Mouse (Mus musculus): Measurements from ENCODE around the gene Spryd4. TPM values are rescaled to one million over a fixed set of nuclear protein-coding genes. Genes with fewer than 3 reads are reported as not detected.
A peak's percentile ranks its signal among the peaks of the same experiment; 100 is the strongest.

Spryd4 gene
- polyA plus RNA-seq, 1 experiment, result 9.4 TPM

GRCm38 (mm10) chr10:128212148-128212547 is 541 bp upstream of the Spryd4 start:
- Histone ChIP-seq H3K4me1 (ENCODE audit: control insufficient read depth, insufficient read depth, insufficient read length, low read length) (peaks cover 3% of the 10 kb centered on the region; the same call in 1 of the 2 replicates), H3K4me3 (ENCODE audit: low read depth, low read length) (no peak overlapping the region), H3K27ac (ENCODE audit: insufficient read depth, low read depth, low read length) (no peak overlapping the region), H3K27me3 (ENCODE audit: control insufficient read depth, insufficient read depth, low read length) (no peaks in the 10 kb centered on the region), H3K36me3 (ENCODE audit: control insufficient read depth, insufficient read depth, low read length) (peaks cover 2% of the 10 kb centered on the region; the same call in 1 of the 2 replicates)
- TF ChIP-seq CTCF (IDR thresholded peaks at IDR 0.05; ENCODE audit: extremely low read depth, insufficient read length, insufficient replicate concordance, low read depth, low read length) (no peak), POLR2A (IDR thresholded peaks at IDR 0.05; ENCODE audit: low read depth, low read length) (no peak)
- WGBS, result 41% methylated on average over 6 of the region's 6 CpGs

DNA sequence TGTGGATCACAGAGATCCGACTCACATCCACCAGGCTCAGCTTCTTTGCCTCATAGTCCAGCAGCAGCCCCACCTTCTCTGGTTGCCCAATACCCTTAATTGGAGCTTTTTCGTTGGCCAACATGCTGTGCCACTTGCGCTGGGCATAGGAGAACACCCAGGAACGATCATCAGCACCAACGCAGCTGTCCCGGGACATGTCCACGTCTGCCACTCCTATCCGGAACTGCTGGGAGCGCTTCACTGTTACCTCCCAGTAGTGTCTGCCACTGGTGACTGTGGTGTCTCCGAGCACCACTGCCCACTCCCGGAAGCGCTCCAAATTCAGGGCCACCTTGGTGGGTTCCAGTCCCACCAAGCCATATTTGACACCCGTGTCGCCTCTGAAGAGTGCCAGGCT is 653 bp downstream of the Spryd4 start:
- 8% methylated on average over 14 of the region's 14 CpGs for WGBS
- TF ChIP-seq POLR2A (IDR thresholded peaks at IDR 0.05; ENCODE audit: low read depth, low read length) (no peak), CTCF (IDR thresholded peaks at IDR 0.05; ENCODE audit: extremely low read depth, insufficient read length, insufficient replicate concordance, low read depth, low read length) (no peak)
- no peak overlapping the region for H3K27ac ChIP-seq (ENCODE audit: insufficient read depth, low read depth, low read length)

DNA sequence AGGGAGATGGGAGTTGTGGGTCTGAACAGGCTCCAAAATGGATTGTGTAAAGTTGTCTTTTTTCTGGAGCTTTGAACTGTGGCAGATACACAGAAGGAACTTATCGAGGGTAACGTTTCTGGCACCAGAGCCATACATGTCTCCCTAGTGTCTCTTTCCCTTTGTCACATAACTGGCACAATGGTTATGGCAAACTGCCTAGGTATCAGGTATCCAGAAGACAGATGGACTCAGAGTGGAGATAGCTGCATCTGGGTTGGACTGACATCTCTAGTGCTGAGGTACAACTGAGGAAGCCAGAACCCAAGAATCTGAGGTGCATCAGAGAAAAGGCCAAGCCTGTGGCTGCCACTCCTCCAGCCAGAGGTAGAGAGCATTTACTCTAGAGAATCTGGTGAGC is 1.5 kb downstream of the Spryd4 start:
- peaks cover 2% of the 10 kb centered on the region; the same call in 1 of the 2 replicates for H3K36me3 ChIP-seq (ENCODE audit: control insufficient read depth, insufficient read depth, low read length)
- H3K4me3 ChIP-seq (ENCODE audit: low read depth, low read length), result no peak overlapping the region
- no peaks in the 10 kb centered on the region for H3K27me3 ChIP-seq (ENCODE audit: control insufficient read depth, insufficient read depth, low read length)
- WGBS, result 82% methylated on average over 2 of the region's 2 CpGs
- TF ChIP-seq CTCF (IDR thresholded peaks at IDR 0.05; ENCODE audit: extremely low read depth, insufficient read length, insufficient replicate concordance, low read depth, low read length) (no peak), POLR2A (IDR thresholded peaks at IDR 0.05; ENCODE audit: low read depth, low read length) (no peak)
- H3K4me1 ChIP-seq (ENCODE audit: control insufficient read depth, insufficient read depth, insufficient read length, low read length), result peaks cover 3% of the 10 kb centered on the region; the same call in 1 of the 2 replicates
- H3K27ac ChIP-seq (ENCODE audit: insufficient read depth, low read depth, low read length), result no peak overlapping the region

More for the DNA sequence above, 653 bp downstream of the Spryd4 start:
- peaks cover 2% of the 10 kb centered on the region; the same call in 1 of the 2 replicates for H3K36me3 ChIP-seq (ENCODE audit: control insufficient read depth, insufficient read depth, low read length)
- H3K4me1 ChIP-seq (ENCODE audit: control insufficient read depth, insufficient read depth, insufficient read length, low read length), result peaks cover 3% of the 10 kb centered on the region; the same call in 1 of the 2 replicates
- H3K4me3 ChIP-seq (ENCODE audit: low read depth, low read length), result peak overlapping the region; percentile 73
- H3K27me3 ChIP-seq (ENCODE audit: control insufficient read depth, insufficient read depth, low read length), result no peaks in the 10 kb centered on the region

DNA sequence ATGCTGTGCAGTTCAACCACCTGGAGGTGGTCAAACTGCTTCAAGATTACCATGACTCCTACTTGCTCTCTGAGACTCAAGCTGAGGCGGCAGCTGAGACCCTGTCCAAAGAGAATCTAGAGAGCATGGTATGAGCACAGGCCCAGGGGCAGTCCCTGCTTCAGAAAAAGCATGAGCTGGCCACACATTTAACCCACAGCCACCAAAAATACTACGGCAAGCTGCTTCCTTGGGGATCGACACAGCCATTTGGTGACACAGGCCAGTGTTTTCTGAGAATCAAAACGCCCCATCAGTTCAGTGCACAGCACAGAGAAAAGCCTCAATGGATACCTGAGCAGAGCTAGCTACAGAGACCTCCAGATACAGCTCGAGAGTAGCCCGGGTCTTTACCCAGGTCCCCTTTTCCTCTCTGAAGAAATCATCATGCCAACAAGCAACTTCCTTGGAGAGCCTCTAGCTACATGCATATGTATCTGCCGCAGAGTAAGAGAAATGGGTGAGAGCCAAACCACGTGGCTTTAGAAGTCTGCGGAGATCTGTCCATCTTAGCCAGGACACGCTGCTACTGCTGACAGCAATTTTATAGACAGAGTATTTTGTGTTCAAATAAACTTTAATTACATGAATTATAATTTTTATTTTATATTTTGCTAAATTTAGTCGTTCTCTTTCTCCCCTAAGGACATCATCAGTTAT is 2.1 kb downstream of the Spryd4 start:
- no peak overlapping the region for H3K4me3 ChIP-seq (ENCODE audit: low read depth, low read length)
- H3K27ac ChIP-seq (ENCODE audit: insufficient read depth, low read depth, low read length), result no peak overlapping the region
- H3K36me3 ChIP-seq (ENCODE audit: control insufficient read depth, insufficient read depth, low read length), result peaks cover 2% of the 10 kb centered on the region; the same call in 1 of the 2 replicates
- no peaks in the 10 kb centered on the region for H3K27me3 ChIP-seq (ENCODE audit: control insufficient read depth, insufficient read depth, low read length)
- WGBS, result 93% methylated on average over 11 of the region's 11 CpGs
- TF ChIP-seq CTCF (IDR thresholded peaks at IDR 0.05; ENCODE audit: extremely low read depth, insufficient read length, insufficient replicate concordance, low read depth, low read length) (no peak), POLR2A (IDR thresholded peaks at IDR 0.05; ENCODE audit: low read depth, low read length) (no peak)
- peaks cover 3% of the 10 kb centered on the region; the same call in 1 of the 2 replicates for H3K4me1 ChIP-seq (ENCODE audit: control insufficient read depth, insufficient read depth, insufficient read length, low read length)

GRCm38 (mm10) chr10:128208326-128208725 is 3.3 kb downstream of the Spryd4 start:
- Histone ChIP-seq H3K27me3 (ENCODE audit: control insufficient read depth, insufficient read depth, low read length) (no peaks in the 10 kb centered on the region), H3K4me1 (ENCODE audit: control insufficient read depth, insufficient read depth, insufficient read length, low read length) (peaks cover 3% of the 10 kb centered on the region; the same call in 1 of the 2 replicates), H3K36me3 (ENCODE audit: control insufficient read depth, insufficient read depth, low read length) (peaks cover 2% of the 10 kb centered on the region; the same call in 1 of the 2 replicates), H3K27ac (ENCODE audit: insufficient read depth, low read depth, low read length) (no peak overlapping the region), H3K4me3 (ENCODE audit: low read depth, low read length) (no peak overlapping the region)
- WGBS, result 91% methylated on average over 10 of the region's 10 CpGs
- no peak for TF ChIP-seq CTCF (IDR thresholded peaks at IDR 0.05; ENCODE audit: extremely low read depth, insufficient read length, insufficient replicate concordance, low read depth, low read length)
- no peak for TF ChIP-seq POLR2A (IDR thresholded peaks at IDR 0.05; ENCODE audit: low read depth, low read length)

DNA sequence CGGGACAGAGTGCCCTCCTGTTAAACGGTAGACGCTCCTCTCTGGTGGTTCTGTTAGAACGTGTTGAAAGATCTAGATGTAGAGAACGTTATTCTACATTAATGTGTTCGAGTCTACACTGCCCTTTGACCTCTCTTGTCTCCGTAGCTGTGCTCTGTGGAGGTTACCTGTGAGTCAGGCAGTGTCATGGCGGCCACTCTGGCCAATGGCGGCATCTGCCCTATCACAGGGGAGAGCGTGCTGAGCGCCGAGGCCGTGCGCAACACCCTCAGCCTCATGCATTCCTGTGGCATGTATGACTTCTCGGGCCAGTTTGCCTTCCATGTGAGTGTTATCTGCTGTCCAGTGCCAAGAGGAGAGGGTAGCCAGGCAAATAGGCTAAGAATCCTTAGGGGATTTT is 6.7 kb downstream of the Spryd4 start:
- no peak for TF ChIP-seq POLR2A (IDR thresholded peaks at IDR 0.05; ENCODE audit: low read depth, low read length)
- no peak for TF ChIP-seq CTCF (IDR thresholded peaks at IDR 0.05; ENCODE audit: extremely low read depth, insufficient read length, insufficient replicate concordance, low read depth, low read length)

DNA sequence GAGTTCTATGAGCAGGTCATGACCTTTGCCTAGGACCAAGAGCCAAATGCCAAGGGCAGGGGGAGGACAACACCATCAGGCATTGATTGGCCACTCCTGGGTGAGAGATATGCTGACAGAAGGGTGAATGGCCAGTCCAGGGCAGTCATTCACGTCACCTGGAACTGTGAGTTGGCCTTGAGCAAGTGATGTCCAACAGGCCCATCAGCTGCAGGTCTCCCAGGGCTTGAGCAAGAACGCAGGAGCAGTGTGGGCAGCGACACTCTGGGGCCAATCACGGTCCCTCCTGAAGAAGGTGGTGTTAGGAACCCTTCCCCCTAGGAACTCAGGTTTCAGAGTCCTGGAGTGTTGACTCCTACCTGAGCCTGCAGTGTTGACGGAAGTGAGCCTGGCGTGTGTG is 9.8 kb downstream of the Spryd4 start:
- Histone ChIP-seq H3K36me3 (ENCODE audit: control insufficient read depth, insufficient read depth, low read length) (no peaks in the 10 kb centered on the region), H3K4me1 (ENCODE audit: control insufficient read depth, insufficient read depth, insufficient read length, low read length) (no peaks in the 10 kb centered on the region), H3K4me3 (ENCODE audit: low read depth, low read length) (no peak overlapping the region), H3K27ac (ENCODE audit: insufficient read depth, low read depth, low read length) (no peak overlapping the region), H3K27me3 (ENCODE audit: control insufficient read depth, insufficient read depth, low read length) (no peaks in the 10 kb centered on the region)
- TF ChIP-seq POLR2A (IDR thresholded peaks at IDR 0.05; ENCODE audit: low read depth, low read length) (no peak), CTCF (IDR thresholded peaks at IDR 0.05; ENCODE audit: extremely low read depth, insufficient read length, insufficient replicate concordance, low read depth, low read length) (no peak)
- 86% methylated on average over 6 of the region's 6 CpGs for whole genome bisulfite sequencing

More for the DNA sequence above, 6.7 kb downstream of the Spryd4 start:
- Histone ChIP-seq H3K27ac (ENCODE audit: insufficient read depth, low read depth, low read length) (no peak overlapping the region), H3K36me3 (ENCODE audit: control insufficient read depth, insufficient read depth, low read length) (peaks cover 2% of the 10 kb centered on the region; the same call in 1 of the 2 replicates), H3K27me3 (ENCODE audit: control insufficient read depth, insufficient read depth, low read length) (no peaks in the 10 kb centered on the region), H3K4me3 (ENCODE audit: low read depth, low read length) (no peak overlapping the region), H3K4me1 (ENCODE audit: control insufficient read depth, insufficient read depth, insufficient read length, low read length) (no peaks in the 10 kb centered on the region)
- WGBS, result 75% methylated on average over 15 of the region's 15 CpGs
